ENCODE assay signal across 8 mouse cellular contexts in the genomic region with DNA sequence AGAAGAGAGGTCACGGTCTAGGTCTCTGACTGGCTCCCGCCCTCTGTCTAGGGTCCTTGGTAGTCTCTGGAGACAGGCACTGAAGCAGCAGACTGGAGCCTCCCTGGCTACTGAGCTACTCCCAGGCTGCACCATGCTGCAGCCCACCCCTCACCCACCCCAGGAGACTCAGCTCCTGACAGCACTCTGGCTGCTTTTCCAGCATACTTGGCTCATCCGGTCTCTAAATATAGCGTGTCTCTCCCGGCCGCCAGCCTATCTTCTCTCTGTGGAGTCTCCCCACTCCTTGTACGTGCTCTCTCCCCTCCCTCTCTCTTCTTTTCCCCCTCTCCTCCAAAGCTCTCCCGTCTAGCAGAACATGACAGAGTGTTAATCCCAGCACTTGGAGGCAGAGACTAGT. TPM values are rescaled to one million over a fixed set of nuclear protein-coding genes. Genes with fewer than 3 reads are reported as not detected.
DNase-seq lines count a peak whose midpoint lies in the region; ATAC-seq and TF ChIP-seq lines count a peak whose summit lies in the region.

No protein-coding gene starts in this region.

- H3K27me3 ChIP-seq in forebrain, embryonic 13.5 days: peaks cover 16% of the 10 kb centered on the region
- peaks cover 53% of the 10 kb centered on the region for H3K27me3 ChIP-seq in forebrain, embryonic 10.5 days (ENCODE audit: poor library complexity, severe bottlenecking)
- H3K27me3 ChIP-seq in lung, postnatal 0 days (replicated peaks; ENCODE audit: insufficient read depth, low read length): no peaks in the 10 kb centered on the region; the same call in 1 of the 2 replicates
- no peaks in the 10 kb centered on the region for H3K27me3 ChIP-seq in intestine, embryonic 16.5 days (replicated peaks; ENCODE audit: control insufficient read depth, insufficient read depth, low read length)
- H3K27me3 ChIP-seq in stomach, embryonic 16.5 days (ENCODE audit: control insufficient read depth, insufficient read depth, low read length): no peaks in the 10 kb centered on the region; the same call in 1 of the 2 replicates

- H3K9ac ChIP-seq in forebrain, embryonic 13.5 days: no peak overlapping the region
- no peak overlapping the region for H3K9ac ChIP-seq in lung, postnatal 0 days (replicated peaks; ENCODE audit: low read depth)
- H3K9ac ChIP-seq in intestine, embryonic 16.5 days (ENCODE audit: low read depth, low read length): no peak overlapping the region
- peak overlapping the region; percentile 47; the same call in 1 of the 2 replicates for H3K9ac ChIP-seq in stomach, embryonic 16.5 days (ENCODE audit: low read length)

- peak; percentile 79 for ATAC-seq in forebrain, embryonic 13.5 days
- ATAC-seq in lung, postnatal 0 days: peak; percentile 42
- ATAC-seq in intestine, embryonic 16.5 days: peak; percentile 53
- peak; percentile 65; the same call in 1 of the 2 replicates for ATAC-seq in stomach, embryonic 16.5 days (ENCODE audit: insufficient read depth, low FRiP score)

- no peak overlapping the region for H3K4me2 ChIP-seq in forebrain, embryonic 13.5 days
- no peak overlapping the region for H3K4me2 ChIP-seq in lung, postnatal 0 days (replicated peaks; ENCODE audit: low read depth, low read length)
- no peak overlapping the region for H3K4me2 ChIP-seq in intestine, embryonic 16.5 days (ENCODE audit: low read depth, low read length)
- no peak overlapping the region for H3K4me2 ChIP-seq in stomach, embryonic 16.5 days (ENCODE audit: low read depth, low read length)

- TF ChIP-seq EP300 in lung, postnatal 0 days (IDR thresholded peaks at IDR 0.05): no peak

- WGBS in forebrain, embryonic 13.5 days: 66% methylated on average over 8 of the region's 8 CpGs
- WGBS in forebrain, embryonic 10.5 days: 71% methylated on average over 8 of the region's 8 CpGs
- 37% methylated on average over 6 of the region's 8 CpGs for WGBS in lung, postnatal 0 days
- WGBS in intestine, embryonic 16.5 days: 43% methylated on average over 8 of the region's 8 CpGs
- 40% methylated on average over 8 of the region's 8 CpGs for WGBS in stomach, embryonic 16.5 days

- H3K4me1 ChIP-seq in forebrain, embryonic 13.5 days: peaks cover 38% of the 10 kb centered on the region
- H3K4me1 ChIP-seq in forebrain, embryonic 10.5 days: peaks cover 29% of the 10 kb centered on the region
- H3K4me1 ChIP-seq in lung, postnatal 0 days (ENCODE audit: insufficient read depth, low read depth, low read length): peaks cover 16% of the 10 kb centered on the region; the same call in 1 of the 2 replicates
- peaks cover 21% of the 10 kb centered on the region for H3K4me1 ChIP-seq in intestine, embryonic 16.5 days (ENCODE audit: control insufficient read depth, insufficient read depth, low read length)
- peaks cover 21% of the 10 kb centered on the region for H3K4me1 ChIP-seq in stomach, embryonic 16.5 days (ENCODE audit: control insufficient read depth, insufficient read depth, low read length)

- peak overlapping the region; percentile 49; the same call in 1 of the 2 replicates for H3K27ac ChIP-seq in forebrain, embryonic 13.5 days
- no peak overlapping the region for H3K27ac ChIP-seq in forebrain, embryonic 10.5 days
- H3K27ac ChIP-seq in lung, postnatal 0 days (ENCODE audit: low read length): no peak overlapping the region
- H3K27ac ChIP-seq in intestine, embryonic 16.5 days (ENCODE audit: low read length): peak overlapping the region; percentile 73
- H3K27ac ChIP-seq in stomach, embryonic 16.5 days (ENCODE audit: low read length): peak overlapping the region; percentile 2; the same call in 1 of the 2 replicates

- no peak for DNase-seq in forebrain, embryonic 10.5 days (ENCODE audit: extremely low spot score, low spot score)
- DNase-seq in lung, postnatal 0 days (ENCODE audit: low spot score): peak; percentile 47
- DNase-seq in lung, postnatal 4 days: no peak
- DNase-seq in embryo, embryonic 10.5 days (ENCODE audit: low spot score): no peak
- no peak for DNase-seq in gastrocnemius, adult 18-20 months (ENCODE audit: low spot score)

- peaks cover 8% of the 10 kb centered on the region; the same call in 1 of the 2 replicates for H3K9me3 ChIP-seq in forebrain, embryonic 13.5 days (replicated peaks)
- 0 out of 2 replicates have a peak, but pooled peaks cover 6% of the 10 kb centered on the region for H3K9me3 ChIP-seq in forebrain, embryonic 10.5 days
- no peaks in the 10 kb centered on the region for H3K9me3 ChIP-seq in lung, postnatal 0 days (ENCODE audit: low read length)
- H3K9me3 ChIP-seq in intestine, embryonic 16.5 days (ENCODE audit: control insufficient read depth, low read length): peaks cover 6% of the 10 kb centered on the region; the same call in 1 of the 2 replicates
- no peaks in the 10 kb centered on the region for H3K9me3 ChIP-seq in stomach, embryonic 16.5 days (replicated peaks; ENCODE audit: control insufficient read depth, low read length)

- H3K36me3 ChIP-seq in forebrain, embryonic 13.5 days (ENCODE audit: poor library complexity, severe bottlenecking): no peaks in the 10 kb centered on the region
- H3K36me3 ChIP-seq in forebrain, embryonic 10.5 days (replicated peaks): no peaks in the 10 kb centered on the region
- H3K36me3 ChIP-seq in lung, postnatal 0 days (ENCODE audit: insufficient read depth, low read length): no peaks in the 10 kb centered on the region
- H3K36me3 ChIP-seq in intestine, embryonic 16.5 days (ENCODE audit: control insufficient read depth, insufficient read depth, low read length): no peaks in the 10 kb centered on the region
- H3K36me3 ChIP-seq in stomach, embryonic 16.5 days (ENCODE audit: control insufficient read depth, insufficient read depth, low read length): no peaks in the 10 kb centered on the region

- TF ChIP-seq CTCF in lung, postnatal 0 days (IDR thresholded peaks at IDR 0.05): no peak

- no peak overlapping the region for H3K4me3 ChIP-seq in forebrain, embryonic 13.5 days
- no peak overlapping the region for H3K4me3 ChIP-seq in forebrain, embryonic 10.5 days
- H3K4me3 ChIP-seq in lung, postnatal 0 days (ENCODE audit: low read depth, low read length): no peak overlapping the region
- H3K4me3 ChIP-seq in intestine, embryonic 16.5 days (ENCODE audit: low read length): no peak overlapping the region
- no peak overlapping the region for H3K4me3 ChIP-seq in stomach, embryonic 16.5 days (replicated peaks; ENCODE audit: low read length)

RNA-seq across cellular contexts. Expression of gene Gipr, which starts 4.2 kb away (rescaled TPM):
- 5.2 and 6.6 TPM in 2 replicates for polyA plus RNA-seq in forebrain, embryonic 13.5 days (2015; fragmentation: Nextera tagmentation; extraction: Ambion mirVana)
- 0.22 and 0.25 TPM in 2 replicates for polyA plus RNA-seq in forebrain, embryonic 10.5 days (2016; fragmentation: Nextera tagmentation; extraction: Ambion mirVana)
- polyA plus RNA-seq in lung, postnatal 0 days (2015; fragmentation: Nextera tagmentation; extraction: Ambion mirVana): 0.80 and 1.0 TPM in 2 replicates
- polyA plus RNA-seq in intestine, embryonic 16.5 days (2015; fragmentation: Nextera tagmentation; extraction: Ambion mirVana): 3.1 and 3.6 TPM in 2 replicates
- 1.6 and 2.4 TPM in 2 replicates for polyA plus RNA-seq in stomach, embryonic 16.5 days (2015; fragmentation: Nextera tagmentation; extraction: Ambion mirVana)
- total RNA-seq in gastrocnemius, adult 18-20 months (2021): not detected

RNA-seq across cellular contexts. Expression of gene Eml2, which starts 6.1 kb away (rescaled TPM):
- polyA plus RNA-seq in forebrain, embryonic 13.5 days (2015; fragmentation: Nextera tagmentation; extraction: Ambion mirVana): 6.4 and 7.0 TPM in 2 replicates
- polyA plus RNA-seq in forebrain, embryonic 10.5 days (2016; fragmentation: Nextera tagmentation; extraction: Ambion mirVana): 5.3 and 6.4 TPM in 2 replicates
- polyA plus RNA-seq in lung, postnatal 0 days (2015; fragmentation: Nextera tagmentation; extraction: Ambion mirVana): 17.9 and 21.7 TPM in 2 replicates
- polyA plus RNA-seq in intestine, embryonic 16.5 days (2015; fragmentation: Nextera tagmentation; extraction: Ambion mirVana): 7.1 and 8.4 TPM in 2 replicates
- 10.9 and 11.4 TPM in 2 replicates for polyA plus RNA-seq in stomach, embryonic 16.5 days (2015; fragmentation: Nextera tagmentation; extraction: Ambion mirVana)
- 10 to 100 TPM; 13.9 to 15.0 TPM for total RNA-seq in gastrocnemius, adult 18-20 months (2021)

RNA-seq across cellular contexts. Expression of gene Snrpd2, which starts 20.6 kb away (rescaled TPM):
- 159 and 164 TPM in 2 replicates for polyA plus RNA-seq in forebrain, embryonic 13.5 days (2015; fragmentation: Nextera tagmentation; extraction: Ambion mirVana)
- polyA plus RNA-seq in forebrain, embryonic 10.5 days (2016; fragmentation: Nextera tagmentation; extraction: Ambion mirVana): 183 and 193 TPM in 2 replicates
- 63.2 and 65.2 TPM in 2 replicates for polyA plus RNA-seq in lung, postnatal 0 days (2015; fragmentation: Nextera tagmentation; extraction: Ambion mirVana)
- polyA plus RNA-seq in intestine, embryonic 16.5 days (2015; fragmentation: Nextera tagmentation; extraction: Ambion mirVana): 119 and 132 TPM in 2 replicates
- 123 and 136 TPM in 2 replicates for polyA plus RNA-seq in stomach, embryonic 16.5 days (2015; fragmentation: Nextera tagmentation; extraction: Ambion mirVana)
- 10 to 100 TPM; 50.5 to 55.4 TPM for total RNA-seq in gastrocnemius, adult 18-20 months (2021)

RNA-seq across cellular contexts. Expression of gene Qpctl, which starts 21.1 kb away (rescaled TPM):
- polyA plus RNA-seq in forebrain, embryonic 13.5 days (2015; fragmentation: Nextera tagmentation; extraction: Ambion mirVana): 16.5 and 17.7 TPM in 2 replicates
- polyA plus RNA-seq in forebrain, embryonic 10.5 days (2016; fragmentation: Nextera tagmentation; extraction: Ambion mirVana): 14.7 and 16.0 TPM in 2 replicates
- 14.1 and 14.5 TPM in 2 replicates for polyA plus RNA-seq in lung, postnatal 0 days (2015; fragmentation: Nextera tagmentation; extraction: Ambion mirVana)
- 10.5 and 11.1 TPM in 2 replicates for polyA plus RNA-seq in intestine, embryonic 16.5 days (2015; fragmentation: Nextera tagmentation; extraction: Ambion mirVana)
- 14.1 and 14.8 TPM in 2 replicates for polyA plus RNA-seq in stomach, embryonic 16.5 days (2015; fragmentation: Nextera tagmentation; extraction: Ambion mirVana)
- total RNA-seq in gastrocnemius, adult 18-20 months (2021): 1 to 10 TPM; 1.9 to 2.0 TPM

RNA-seq across cellular contexts. Expression of gene Gpr4, which starts 42.2 kb away (rescaled TPM):
- 1.2 and 1.3 TPM in 2 replicates for polyA plus RNA-seq in forebrain, embryonic 13.5 days (2015; fragmentation: Nextera tagmentation; extraction: Ambion mirVana)
- 1.6 and 2.0 TPM in 2 replicates for polyA plus RNA-seq in forebrain, embryonic 10.5 days (2016; fragmentation: Nextera tagmentation; extraction: Ambion mirVana)
- polyA plus RNA-seq in lung, postnatal 0 days (2015; fragmentation: Nextera tagmentation; extraction: Ambion mirVana): 2.7 and 3.1 TPM in 2 replicates
- polyA plus RNA-seq in intestine, embryonic 16.5 days (2015; fragmentation: Nextera tagmentation; extraction: Ambion mirVana): 1.6 and 2.1 TPM in 2 replicates
- polyA plus RNA-seq in stomach, embryonic 16.5 days (2015; fragmentation: Nextera tagmentation; extraction: Ambion mirVana): 1.4 and 1.7 TPM in 2 replicates
- total RNA-seq in gastrocnemius, adult 18-20 months (2021): 1 to 10 TPM; 1.3 to 3.3 TPM

Comparison
In these comparisons a context has a peak if more than half of its experiments do, and no peak if none do; other contexts are left out.
1. H3K27ac ChIP-seq: peak in forebrain, embryonic 13.5 days (single experiment), intestine, embryonic 16.5 days (single experiment) and stomach, embryonic 16.5 days (single experiment); none in forebrain, embryonic 10.5 days (single experiment) and lung, postnatal 0 days (single experiment).
2. Peak in every context shown above with its lines, with median percentiles within 50 percentile points of each other: ATAC-seq.